Mouse (Mus musculus): ENCODE data around the gene Efnb3.
"Not testable (repeated sequence)": the region's sequence is repeated elsewhere in the genome, so short reads cannot be mapped to it uniquely, and the experiment has no call there.

The Efnb3 gene

GRCm38 (mm10) chr11:69552622-69553340 is 7.2 kb downstream of the Efnb3 start:
- intact Hi-C loops (cut with DNase I), result no loop called here

- intact Hi-C loops (cut with DNase I), result no loop called here
Observed at GRCm38 (mm10) chr11:69551310-69551709, 8.7 kb downstream of the Efnb3 start.

GRCm38 (mm10) chr11:69549060-69549656 is 10.8 kb downstream of the Efnb3 start, which contains the start of gene Dnah2:
Dnah2 (minus strand) TSS chr11:69549110.
- intact Hi-C loops (cut with DNase I), result loop anchor here (5.0 kb wide), 1 partner anchor 63 kb away; no protein-coding TSS in a partner anchor

- intact Hi-C loops (cut with DNase I), result loop anchor here (5.0 kb wide), 1 partner anchor 65 kb away; no protein-coding TSS in a partner anchor
Observed at GRCm38 (mm10) chr11:69547071-69547470, 12.9 kb downstream of the Efnb3 start.

- intact Hi-C loops (cut with DNase I), result loop anchor here (5.0 kb wide), 1 partner anchor 66 kb away; no protein-coding TSS in a partner anchor
Observed at GRCm38 (mm10) chr11:69546423-69547053, 13.5 kb downstream of the Efnb3 start.

- intact Hi-C loops (cut with DNase I), result loop anchor here (5.0 kb wide), 1 partner anchor 66 kb away; no protein-coding TSS in a partner anchor
Observed at GRCm38 (mm10) chr11:69545957-69546356, 14.0 kb downstream of the Efnb3 start.

GRCm38 (mm10) chr11:69543598-69543997 is 16.4 kb downstream of the Efnb3 start:
- intact Hi-C loops (cut with DNase I), result no loop called here

- intact Hi-C loops (cut with DNase I), result not testable (repeated sequence)
Observed at GRCm38 (mm10) chr11:69541741-69542140, 18.3 kb downstream of the Efnb3 start.

- intact Hi-C loops (cut with DNase I), result no loop called here
Observed at GRCm38 (mm10) chr11:69540700-69541099, 19.3 kb downstream of the Efnb3 start.

- intact Hi-C loops (cut with DNase I), result no loop called here
Observed at GRCm38 (mm10) chr11:69534990-69535389, 25.0 kb downstream of the Efnb3 start.

GRCm38 (mm10) chr11:69532480-69533150 is 27.4 kb downstream of the Efnb3 start:
- intact Hi-C loops (cut with DNase I), result no loop called here

- intact Hi-C loops (cut with DNase I), result not testable (repeated sequence)
Observed at GRCm38 (mm10) chr11:69530755-69531154, 29.2 kb downstream of the Efnb3 start.

GRCm38 (mm10) chr11:69530281-69530680 is 29.7 kb downstream of the Efnb3 start:
- intact Hi-C loops (cut with DNase I), result not testable (repeated sequence)

- intact Hi-C loops (cut with DNase I), result loop anchor here (5.0 kb wide), 1 partner anchor 84 kb away; no protein-coding TSS in a partner anchor
Observed at GRCm38 (mm10) chr11:69528031-69528390, 32.0 kb downstream of the Efnb3 start.

GRCm38 (mm10) chr11:69527098-69528030 is 32.6 kb downstream of the Efnb3 start:
- intact Hi-C loops (cut with DNase I), result loop anchor here (5.0 kb wide), 1 partner anchor 85 kb away; no protein-coding TSS in a partner anchor

- intact Hi-C loops (cut with DNase I), result loop anchor here (5.0 kb wide), 1 partner anchor 86 kb away; no protein-coding TSS in a partner anchor
Observed at GRCm38 (mm10) chr11:69526631-69527030, 33.4 kb downstream of the Efnb3 start.

- intact Hi-C loops (cut with DNase I), result loop anchor here (5.0 kb wide), 1 partner anchor 87 kb away; no protein-coding TSS in a partner anchor
Observed at GRCm38 (mm10) chr11:69525661-69526060, 34.3 kb downstream of the Efnb3 start.

GRCm38 (mm10) chr11:69523651-69524050 is 36.4 kb downstream of the Efnb3 start:
- intact Hi-C loops (cut with DNase I), result no loop called here

- intact Hi-C loops (cut with DNase I), result no loop called here
Observed at GRCm38 (mm10) chr11:69521526-69522149, 38.4 kb downstream of the Efnb3 start.

- intact Hi-C loops (cut with DNase I), result no loop called here
Observed at GRCm38 (mm10) chr11:69519976-69520375, 40.0 kb downstream of the Efnb3 start.

Measured in adrenal gland (tissue).